Comparison of ENCODE assay signal across 8 mouse cellular contexts in genomic region chr4:154944121-154944590, GRCm38 (mm10). TPM values are rescaled to one million over a fixed set of nuclear protein-coding genes. Genes with fewer than 3 reads are reported as not detected.
A peak's percentile ranks its signal among the peaks of the same experiment; 100 is the strongest.
DNase-seq lines count a peak whose midpoint lies in the region; ATAC-seq and TF ChIP-seq lines count a peak whose summit lies in the region.

No protein-coding gene starts in this region.

- ATAC-seq in frontal cortex, adult (ENCODE audit: low TSS enrichment) = peak; percentile 94
- peak; percentile 57 for ATAC-seq in hindbrain, embryonic 12.5 days (ENCODE audit: low FRiP score)
- ATAC-seq in lung, postnatal 0 days = peak; percentile 83

- no peak for TF ChIP-seq EP300 in lung, postnatal 0 days (IDR thresholded peaks at IDR 0.05)

- H3K9me3 ChIP-seq in hindbrain, embryonic 12.5 days (replicated peaks) = no peaks in the 10 kb centered on the region
- H3K9me3 ChIP-seq in lung, postnatal 0 days (ENCODE audit: low read length) = no peaks in the 10 kb centered on the region

- no peak overlapping the region for H3K4me3 ChIP-seq in hindbrain, embryonic 12.5 days
- no peak overlapping the region for H3K4me3 ChIP-seq in lung, postnatal 0 days (ENCODE audit: low read depth, low read length)

- TF ChIP-seq CTCF in lung, postnatal 0 days (IDR thresholded peaks at IDR 0.05) = peak; percentile 99

- WGBS in hindbrain, embryonic 12.5 days = 19% methylated on average over 2 of the region's 2 CpGs
- WGBS in lung, postnatal 0 days = 20% methylated on average over 2 of the region's 2 CpGs

- peak; percentile 86 for DNase-seq in Muller cell, postnatal 12 days (ENCODE audit: inconsistent ontology term)
- DNase-seq in cerebellum, adult 9-10 months = peak; percentile 92
- peak; percentile 84 for DNase-seq in layer of hippocampus, adult 9-11 months
- DNase-seq in lung, postnatal 0 days (ENCODE audit: low spot score) = peak; percentile 97
- DNase-seq in retina, adult 2 months (ENCODE audit: low read depth, low spot score) = peak; percentile 87
- DNase-seq in thymus, postnatal 14 days = peak; percentile 82

- H3K9ac ChIP-seq in hindbrain, embryonic 12.5 days = no peak overlapping the region
- no peak overlapping the region for H3K9ac ChIP-seq in lung, postnatal 0 days (replicated peaks; ENCODE audit: low read depth)

- no peak overlapping the region for H3K4me2 ChIP-seq in hindbrain, embryonic 12.5 days (replicated peaks)
- H3K4me2 ChIP-seq in lung, postnatal 0 days (replicated peaks; ENCODE audit: low read depth, low read length) = no peak overlapping the region

- H3K4me1 ChIP-seq in hindbrain, embryonic 12.5 days = peaks cover 37% of the 10 kb centered on the region
- no peaks in the 10 kb centered on the region for H3K4me1 ChIP-seq in lung, postnatal 0 days (ENCODE audit: insufficient read depth, low read depth, low read length)

- H3K27me3 ChIP-seq in hindbrain, embryonic 12.5 days = peaks cover 12% of the 10 kb centered on the region
- peaks cover 2% of the 10 kb centered on the region; the same call in 1 of the 2 replicates for H3K27me3 ChIP-seq in lung, postnatal 0 days (replicated peaks; ENCODE audit: insufficient read depth, low read length)

- no peak overlapping the region for H3K27ac ChIP-seq in hindbrain, embryonic 12.5 days
- no peak overlapping the region for H3K27ac ChIP-seq in lung, postnatal 0 days (ENCODE audit: low read length)

- H3K36me3 ChIP-seq in hindbrain, embryonic 12.5 days = no peaks in the 10 kb centered on the region
- no peaks in the 10 kb centered on the region for H3K36me3 ChIP-seq in lung, postnatal 0 days (ENCODE audit: insufficient read depth, low read length)

RNA-seq across cellular contexts. Expression of gene Tnfrsf14, which starts 15.8 kb away (rescaled TPM):
- 0.79 and 0.97 TPM in 2 replicates for polyA plus RNA-seq in hindbrain, embryonic 12.5 days (2016; fragmentation: Nextera tagmentation; extraction: Ambion mirVana)
- polyA plus RNA-seq in lung, postnatal 0 days (2015; fragmentation: Nextera tagmentation; extraction: Ambion mirVana) = 1.5 and 2.1 TPM in 2 replicates

RNA-seq across cellular contexts. Expression of gene Hes5, which starts 16.6 kb away (rescaled TPM):
- 293 and 329 TPM in 2 replicates for polyA plus RNA-seq in hindbrain, embryonic 12.5 days (2016; fragmentation: Nextera tagmentation; extraction: Ambion mirVana)
- polyA plus RNA-seq in lung, postnatal 0 days (2015; fragmentation: Nextera tagmentation; extraction: Ambion mirVana) = 0.10 TPM in 1 of 2 replicates, not detected in the other

RNA-seq across cellular contexts. Expression of gene Pank4, which starts 19.8 kb away (rescaled TPM):
- 42.5 and 44.5 TPM in 2 replicates for polyA plus RNA-seq in hindbrain, embryonic 12.5 days (2016; fragmentation: Nextera tagmentation; extraction: Ambion mirVana)
- 20.5 and 23.0 TPM in 2 replicates for polyA plus RNA-seq in lung, postnatal 0 days (2015; fragmentation: Nextera tagmentation; extraction: Ambion mirVana)

RNA-seq across cellular contexts. Expression of gene Fam213b, which starts 45.2 kb away (rescaled TPM):
- 38.0 and 40.2 TPM in 2 replicates for polyA plus RNA-seq in hindbrain, embryonic 12.5 days (2016; fragmentation: Nextera tagmentation; extraction: Ambion mirVana)
- 16.8 and 18.9 TPM in 2 replicates for polyA plus RNA-seq in lung, postnatal 0 days (2015; fragmentation: Nextera tagmentation; extraction: Ambion mirVana)

Comparison
In these comparisons a context has a peak if more than half of its experiments do, and no peak if none do; other contexts are left out.
1. RNA of gene Hes5, which starts 16.6 kb away (polyA plus RNA-seq): 293 to 329 TPM in hindbrain, embryonic 12.5 days; 0.10 TPM in lung, postnatal 0 days; every median in the first group is over 100 times any median in the second.
2. Peak in every context shown above with its lines, with median percentiles within 50 percentile points of each other: DNase-seq and ATAC-seq.